Mouse (Mus musculus) adrenal gland, postnatal 14 days (tissue): Measurements from ENCODE around the gene Il27ra. TPM values are rescaled to one million over a fixed set of nuclear protein-coding genes. Genes with fewer than 3 reads are reported as not detected.
A peak's percentile ranks its signal among the peaks of the same experiment; 100 is the strongest.

Source experiments
- DNase-seq: peaks from one replicate; pipeline ENCODE4 v3.0.0; 2021; ENCODE audit warnings: mixed read lengths
- long read RNA-seq, 2 experiments: library from polyadenylated mRNA; stranded (forward); transcript quantifications; one replicate each; pipeline ENCODE4 v2.0.0; 2021
- total RNA-seq: library from RNA; stranded (reverse); gene quantifications from 2 replicates; pipeline ENCODE4 v1.2.3, GENCODE M21; 2021

The Il27ra gene
- 2.3 and 12.2 TPM in 2 replicates for total RNA-seq
- long read RNA-seq, experiment 1, partial matches to known transcripts = 1 of 3 reads
- long read RNA-seq, experiment 1, other reads (novel, unspliced or antisense) = 1 of 3 reads
- long read RNA-seq, experiment 2, transcript Il27ra-201 (14 exons, 2,664 nt) = major isoform, 5 of 6 reads
- long read RNA-seq, experiment 2, partial matches to known transcripts = 0 of 6 reads
- long read RNA-seq, experiment 2, other reads (novel, unspliced or antisense) = 1 of 6 reads

DNA sequence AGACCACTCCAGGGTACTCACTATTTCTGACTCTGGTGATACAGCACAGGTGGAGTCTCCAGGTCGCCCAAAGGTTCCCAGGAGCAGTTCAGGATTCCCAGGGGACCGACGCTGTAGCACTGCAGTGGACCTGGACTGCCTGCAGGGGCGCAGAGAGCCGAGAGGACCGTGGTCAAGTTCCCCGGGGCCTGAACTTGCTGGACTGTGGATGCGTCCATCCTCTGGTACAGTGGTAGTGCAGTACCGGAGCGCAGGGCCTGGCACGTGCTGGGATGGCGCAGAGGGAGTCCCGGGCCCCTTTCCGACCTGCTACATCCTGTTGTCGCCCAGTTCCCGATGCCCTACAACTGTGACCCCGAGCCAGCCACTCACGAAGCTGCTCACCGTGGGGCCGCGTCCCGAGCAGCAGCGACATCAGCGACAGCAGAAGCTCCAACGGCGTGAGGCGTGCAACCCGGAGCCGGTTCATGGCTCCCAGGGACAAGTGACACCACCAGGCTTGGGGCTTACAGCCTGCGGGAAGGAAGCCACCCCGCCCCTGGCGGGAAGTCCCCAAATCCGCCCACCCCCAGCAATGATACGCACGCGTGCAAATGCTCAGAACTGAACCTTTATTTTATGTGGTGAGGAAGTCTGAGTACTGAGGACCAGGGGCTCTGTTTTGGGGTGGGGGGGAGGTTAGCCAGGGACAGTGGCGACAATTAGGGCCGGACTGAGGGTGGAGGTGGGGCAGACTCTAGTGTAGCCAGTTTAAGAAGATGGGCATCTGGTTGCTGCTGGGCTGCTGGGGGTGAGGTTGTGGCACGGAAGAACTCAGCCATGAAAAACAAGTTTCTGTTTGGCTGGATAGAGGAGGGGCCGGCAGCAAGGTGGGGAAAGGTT is at the start of gene Il27ra:
Gene Il27ra, minus strand, starts transcription at position 524 of the 882 bp plus-strand sequence.
- peak; percentile 86 for DNase-seq

- peak; percentile 71 for DNase-seq
Measured at GRCm38 (mm10) chr8:84090585-84090984, 48.2 kb upstream of the Il27ra start.

DNA sequence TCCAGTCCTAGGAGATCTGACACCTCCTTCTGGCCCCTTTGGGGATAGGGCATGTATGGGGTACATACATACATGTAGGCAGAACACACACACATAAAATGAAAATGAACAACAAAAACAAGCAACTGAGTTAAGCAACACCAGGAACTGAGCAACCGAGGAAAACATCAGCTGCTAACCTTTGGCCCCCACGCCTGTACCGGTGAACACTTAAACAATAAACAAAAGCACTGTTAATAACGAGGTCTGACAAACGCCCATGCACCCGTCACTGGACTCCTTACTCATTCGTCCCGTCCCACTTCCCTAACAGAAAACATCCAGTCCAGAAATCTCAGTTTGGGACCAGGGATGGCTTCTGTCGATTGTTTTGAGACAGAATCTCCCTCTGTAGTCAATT is 46.9 kb upstream of the Il27ra start:
- DNase-seq = no peak

- no peak for DNase-seq
Measured at GRCm38 (mm10) chr8:84087821-84088220, 45.4 kb upstream of the Il27ra start.

- no peak for DNase-seq
Measured at GRCm38 (mm10) chr8:84087156-84087555, 44.8 kb upstream of the Il27ra start.

GRCm38 (mm10) chr8:84084341-84085115 is 42.1 kb upstream of the Il27ra start:
- DNase-seq = no peak

- DNase-seq = peak; percentile 71
Measured at GRCm38 (mm10) chr8:84083829-84084241, 41.4 kb upstream of the Il27ra start.

DNA sequence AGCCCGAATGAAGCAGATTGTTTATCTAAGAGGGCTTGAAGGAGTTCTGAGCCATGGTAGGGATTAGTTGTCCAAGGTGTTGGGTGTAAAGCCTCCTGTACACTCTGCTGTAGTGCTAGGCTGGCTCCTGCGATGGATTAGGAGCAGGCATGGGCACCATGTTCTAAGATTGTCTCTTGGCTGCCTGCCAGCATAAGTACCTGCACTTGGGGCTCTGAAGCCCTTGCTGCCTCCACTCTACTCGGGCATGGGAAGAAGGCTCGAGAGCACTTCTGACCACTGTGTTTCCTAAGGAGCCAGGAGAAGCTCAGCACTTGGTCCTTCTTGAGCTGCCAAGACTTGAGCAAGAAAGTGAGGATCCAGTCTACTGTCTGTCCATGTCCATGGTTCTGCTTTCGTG is 36.8 kb upstream of the Il27ra start:
- no peak for DNase-seq

DNA sequence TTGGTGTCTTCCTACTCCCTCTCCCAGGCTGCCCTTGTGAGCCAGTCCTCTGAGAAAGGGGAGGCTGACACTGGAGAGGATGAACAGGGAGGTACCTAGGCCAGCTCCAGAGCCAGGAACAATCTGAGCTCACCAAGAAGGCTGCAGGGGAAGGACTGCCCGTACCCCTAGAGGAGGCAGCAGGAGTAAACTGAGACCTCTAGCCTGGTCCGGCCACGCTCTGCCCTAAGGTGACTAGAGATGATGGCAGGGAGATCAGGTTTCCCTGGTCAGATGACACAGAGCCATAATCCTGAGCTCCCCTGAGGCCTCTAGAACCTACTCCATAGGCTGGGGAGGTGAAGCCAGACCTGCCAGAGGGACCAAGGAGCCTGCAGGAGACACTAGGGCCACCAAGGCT is 34.5 kb upstream of the Il27ra start:
- no peak for DNase-seq

GRCm38 (mm10) chr8:84076412-84076811 is 34.0 kb upstream of the Il27ra start:
- DNase-seq = no peak

DNA sequence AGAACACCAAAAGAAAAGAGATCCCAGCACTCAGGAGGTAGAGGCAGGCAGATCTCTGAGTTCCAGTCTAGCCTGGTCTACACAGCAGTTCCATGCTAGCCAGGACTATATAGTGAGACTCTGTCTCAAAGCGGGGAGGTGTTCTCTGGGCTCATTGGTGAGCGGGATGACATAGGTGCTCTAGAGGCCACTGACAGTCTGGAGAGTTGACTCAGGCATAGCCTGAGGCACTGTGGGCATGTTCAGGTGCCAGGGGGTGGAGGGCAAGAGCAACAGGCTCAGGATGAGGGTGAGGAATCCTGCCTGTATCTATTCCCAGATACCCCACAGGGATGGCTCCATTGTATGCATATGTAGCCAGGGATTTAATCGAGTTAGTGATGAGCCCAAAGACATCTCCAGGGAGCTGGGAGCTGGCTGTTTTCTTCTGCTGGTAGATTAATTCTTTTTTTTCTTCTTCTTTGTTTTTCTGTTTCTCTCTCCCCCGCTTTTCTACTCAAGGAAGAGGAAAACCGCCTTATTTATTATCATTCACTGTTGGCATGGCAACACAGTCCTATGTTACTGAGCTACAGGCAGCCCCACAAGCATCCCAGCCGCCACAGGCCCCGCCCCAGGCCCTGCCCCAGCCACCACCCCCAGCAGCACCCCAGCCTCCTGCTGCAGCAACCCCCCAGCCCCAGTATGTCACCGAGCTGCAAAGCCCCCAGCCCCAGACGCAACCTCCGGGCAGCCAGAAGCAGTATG is 31.0 kb upstream of the Il27ra start:
- no peak for DNase-seq

- DNase-seq = no peak
Measured at GRCm38 (mm10) chr8:84072321-84072720, 29.9 kb upstream of the Il27ra start.

DNA sequence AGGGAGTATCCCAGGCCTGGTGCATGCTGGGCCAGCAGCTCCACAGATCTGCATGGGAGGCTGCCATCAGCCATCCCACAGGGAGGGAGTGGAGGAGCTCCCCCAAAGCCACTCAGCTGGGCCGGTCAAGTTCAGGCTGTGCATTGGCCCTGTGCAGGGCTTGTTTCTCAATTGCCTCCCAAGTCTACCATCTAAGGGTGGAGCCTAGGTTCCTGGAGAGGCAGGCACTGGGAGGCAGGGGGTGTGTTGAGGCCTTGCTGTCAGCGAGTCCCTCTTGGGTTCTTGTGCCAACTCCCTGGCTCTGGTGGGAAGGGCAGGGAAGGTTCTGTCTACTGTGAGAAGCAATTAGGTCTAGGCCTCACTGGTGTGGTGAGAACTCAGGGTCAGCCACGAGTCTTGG is 29.5 kb upstream of the Il27ra start:
- DNase-seq = peak; percentile 55

DNA sequence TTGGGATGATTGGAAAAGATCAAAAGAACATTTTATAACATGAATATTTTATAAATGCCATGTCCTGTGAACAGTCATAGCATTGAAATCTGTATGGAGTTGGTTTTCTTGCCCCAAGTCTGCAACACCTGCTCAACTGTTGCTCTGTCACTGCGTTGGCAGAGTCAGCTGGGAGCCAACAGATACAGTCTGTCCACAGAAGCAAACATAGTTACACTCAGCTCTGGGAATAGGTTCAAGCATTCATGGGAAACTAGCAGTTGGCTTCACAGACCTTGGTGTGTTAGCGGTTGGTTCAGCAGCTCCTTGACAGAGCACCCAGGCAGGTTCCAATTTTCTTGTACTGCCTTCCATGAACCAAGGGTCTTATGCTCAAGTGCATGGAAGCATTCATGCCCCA is 28.3 kb upstream of the Il27ra start:
- no peak for DNase-seq

DNA sequence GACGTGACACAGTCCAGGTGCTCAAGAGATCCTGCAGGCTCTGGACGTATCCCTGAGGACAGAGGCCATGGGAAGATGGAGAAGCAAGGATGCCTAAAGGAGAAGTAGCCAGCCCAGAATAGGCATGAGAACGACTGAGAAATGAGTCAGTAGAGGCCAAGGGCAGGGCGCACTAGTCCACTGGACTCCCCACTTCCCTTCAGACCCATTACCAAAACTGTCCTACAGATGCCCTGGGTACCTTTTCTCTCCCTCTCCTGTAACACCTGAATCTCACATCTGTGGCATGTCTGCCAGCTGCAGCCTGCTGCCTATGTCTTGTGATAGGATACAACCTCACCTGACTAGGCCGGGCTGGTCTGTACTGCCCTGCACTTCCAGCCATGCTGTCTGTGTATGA is 27.9 kb upstream of the Il27ra start:
- no peak for DNase-seq

DNA sequence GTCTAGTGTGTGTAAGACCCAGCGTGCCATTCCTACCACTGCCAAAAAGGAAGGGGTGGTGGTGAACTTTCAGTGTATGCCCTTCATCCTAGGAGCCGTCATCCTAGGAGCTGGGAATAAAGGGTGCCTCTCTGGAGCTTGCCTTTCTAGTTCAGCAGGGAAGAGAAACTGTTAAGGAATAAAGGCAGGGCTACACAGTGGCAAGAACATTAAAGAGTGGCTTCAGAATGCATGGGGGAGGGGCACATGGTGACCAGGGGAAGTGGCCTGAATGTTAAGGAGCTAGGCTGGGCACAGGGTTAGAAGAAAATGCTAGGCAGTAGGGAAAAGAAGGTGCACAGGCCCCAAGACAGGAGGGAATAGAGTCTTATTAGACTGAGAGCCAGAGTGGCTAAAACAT is 27.4 kb upstream of the Il27ra start:
- no peak for DNase-seq

GRCm38 (mm10) chr8:84069169-84069568 is 26.8 kb upstream of the Il27ra start:
- no peak for DNase-seq

- peak; percentile 48 for DNase-seq
Measured at GRCm38 (mm10) chr8:84068316-84069035, 26.1 kb upstream of the Il27ra start.

- DNase-seq = no peak
Measured at GRCm38 (mm10) chr8:84067911-84068310, 25.5 kb upstream of the Il27ra start.

- peak; percentile 98 for DNase-seq
Measured at GRCm38 (mm10) chr8:84067047-84067573, 24.7 kb upstream of the Il27ra start.

DNA sequence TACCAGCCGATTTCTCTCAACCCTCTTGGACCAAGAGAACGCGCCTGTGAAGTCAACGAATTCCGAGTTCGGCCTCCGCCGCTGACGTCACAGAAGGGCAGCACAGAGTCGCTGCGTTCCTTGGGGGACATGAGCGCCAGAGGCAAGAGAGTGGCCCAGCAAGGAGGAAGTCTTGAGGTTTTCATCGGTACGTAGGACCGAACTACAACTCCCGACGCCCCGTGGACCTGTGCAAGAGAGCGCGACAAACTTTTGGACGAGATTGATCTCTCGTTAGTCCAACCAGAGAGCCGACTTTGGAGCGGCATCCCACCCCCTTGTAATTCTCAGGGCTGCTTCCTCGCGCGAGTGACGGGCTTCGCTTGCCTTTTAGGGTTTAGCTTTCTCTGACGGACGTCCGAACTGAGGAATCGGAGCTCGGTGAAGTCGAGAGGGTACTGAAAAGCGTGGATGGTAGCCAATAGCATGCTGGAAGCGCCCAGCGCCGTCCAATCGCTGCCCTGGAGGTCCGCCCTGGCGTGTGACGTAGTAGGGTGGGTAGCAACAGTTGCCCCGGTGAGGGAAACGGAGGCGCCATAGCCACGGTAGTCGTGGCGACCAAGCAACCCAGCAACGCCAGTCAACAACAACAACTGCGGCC is 24.0 kb upstream of the Il27ra start, which contains the start of gene Rfx1:
Gene Rfx1, plus strand, starts transcription at position 544 of the 640 bp plus-strand sequence.
- peak; percentile 99 for DNase-seq
